Mouse (Mus musculus) stomach, embryonic 14.5 days (tissue): Measurements from ENCODE around the gene Eif5a. TPM values are rescaled to one million over a fixed set of nuclear protein-coding genes. Genes with fewer than 3 reads are reported as not detected.

ENCODE experiments used
- ATAC-seq: fragments of 200-750 bp; cut with Nextera tagmentation; 2 replicates; pipeline ENCODE4 v1.8.0; 2017; ENCODE audit warnings: low read depth, moderate TSS enrichment; ENCODE audit not compliant: insufficient number of reproducible peaks, insufficient read depth, low FRiP score
- H3K27ac ChIP-seq: fragments of 300-500 bp; sonication (generic); 2 replicates; pipeline ENCODE4 v1.5.1; 2014; ENCODE audit warnings: mild to moderate bottlenecking, low read length, moderate library complexity, mixed read lengths
- H3K27me3 ChIP-seq: fragments of 300-500 bp; sonication (generic); 2 replicates; pipeline ENCODE4 v1.6.1; 2014; ENCODE audit warnings: low read length, control low read depth, mixed read lengths; ENCODE audit not compliant: control insufficient read depth, insufficient read depth
- H3K36me3 ChIP-seq: fragments of 300-500 bp; sonication (generic); 2 replicates; pipeline ENCODE4 v1.6.1; 2014; ENCODE audit warnings: mild to moderate bottlenecking, control low read depth, low read length, moderate library complexity, mixed read lengths; ENCODE audit not compliant: control insufficient read depth, insufficient read depth
- H3K4me1 ChIP-seq: fragments of 300-500 bp; sonication (generic); 2 replicates; pipeline ENCODE4 v1.6.1; 2014; ENCODE audit warnings: low read length, control low read depth, mixed read lengths; ENCODE audit not compliant: control insufficient read depth, insufficient read depth
- H3K4me2 ChIP-seq: fragments of 300-500 bp; sonication (generic); replicated peaks from 2 replicates; pipeline ENCODE4 v1.6.1; 2014; ENCODE audit warnings: low read depth, low read length, control low read depth
- H3K4me3 ChIP-seq: fragments of 300-500 bp; sonication (generic); 2 replicates; pipeline ENCODE4 v1.5.1; 2014; ENCODE audit warnings: low read depth, low read length, control low read depth
- H3K9ac ChIP-seq: fragments of 300-500 bp; sonication (generic); replicated peaks from 2 replicates; pipeline ENCODE4 v1.6.1; 2014; ENCODE audit warnings: low read depth, mild to moderate bottlenecking, control low read depth, low read length, moderate library complexity, mixed read lengths
- H3K9me3 ChIP-seq: fragments of 300-500 bp; sonication (generic); 2 replicates; pipeline ENCODE4 v1.6.1; 2016; ENCODE audit warnings: low read depth, low read length, control low read depth; ENCODE audit not compliant: control insufficient read depth
- WGBS: fragments of 180-500 bp; shearing (Covaris S2); extraction: QIAGEN DNeasy Blood & Tissue Kit; methylation state at CpG from one replicate; pipeline ENCODE4 v1.1.7; 2014; 5-methylcytosine and 5-hydroxymethylcytosine counted together
- polyA plus RNA-seq: library from polyadenylated mRNA; unstranded; fragments of >200 nt; fragmentation: Nextera tagmentation; extraction: Ambion mirVana; gene quantifications from 2 replicates; pipeline ENCODE4 v1.2.1, GENCODE M21; 2014

The Eif5a gene
- polyA plus RNA-seq, 1 experiment from 2014 or later = 1,510 TPM

- 0 out of 2 replicates have a peak overlapping the region, but pooled peaks have one; percentile 97 for H3K4me2 ChIP-seq
- peaks cover 26% of the 10 kb centered on the region for H3K4me1 ChIP-seq
Observed at GRCm38 (mm10) chr11:69915667-69916627, 5.8 kb downstream of the Eif5a start.

GRCm38 (mm10) chr11:69914917-69915430 is 6.8 kb downstream of the Eif5a start:
- Histone ChIP-seq H3K4me3 (peak overlapping the region; percentile 87), H3K9ac (peak overlapping the region; percentile 77; the same call in 1 of the 2 replicates), H3K27ac (no peak overlapping the region), H3K4me2 (peak overlapping the region; percentile 97), H3K27me3 (no peaks in the 10 kb centered on the region), H3K9me3 (no peaks in the 10 kb centered on the region), H3K4me1 (peaks cover 26% of the 10 kb centered on the region), H3K36me3 (peaks cover 66% of the 10 kb centered on the region)
- ATAC-seq = no peak
- WGBS = 35% methylated on average over 9 of the region's 9 CpGs

More at GRCm38 (mm10) chr11:69915667-69916627, 5.8 kb downstream of the Eif5a start:
- WGBS = 65% methylated on average over 5 of the region's 5 CpGs
- no peak for ATAC-seq
- H3K36me3 ChIP-seq = peaks cover 60% of the 10 kb centered on the region
- no peak overlapping the region for H3K4me3 ChIP-seq
- no peaks in the 10 kb centered on the region for H3K27me3 ChIP-seq
- no peak overlapping the region for H3K27ac ChIP-seq
- no peaks in the 10 kb centered on the region for H3K9me3 ChIP-seq
- H3K9ac ChIP-seq = no peak overlapping the region

- no peak for ATAC-seq
- Histone ChIP-seq H3K4me3 (peak overlapping the region; percentile 87), H3K4me2 (peak overlapping the region; percentile 97), H3K9ac (peak overlapping the region; percentile 77), H3K36me3 (peaks cover 71% of the 10 kb centered on the region), H3K4me1 (peaks cover 23% of the 10 kb centered on the region), H3K27me3 (no peaks in the 10 kb centered on the region), H3K9me3 (no peaks in the 10 kb centered on the region), H3K27ac (peak overlapping the region; percentile 77)
- WGBS = 2% methylated on average over 17 of the region's 17 CpGs
Observed at GRCm38 (mm10) chr11:69914372-69914764, 7.4 kb downstream of the Eif5a start.

- Histone ChIP-seq H3K27ac (peak within 1 kb of the TSS; percentile 77), H3K9me3 (no peaks in the 10 kb centered on the region), H3K9ac (peak within 1 kb of the TSS; percentile 77), H3K4me2 (peak within 1 kb of the TSS; percentile 97), H3K27me3 (no peaks in the 10 kb centered on the region), H3K4me1 (peaks cover 17% of the 10 kb centered on the region), H3K4me3 (peak within 1 kb of the TSS; percentile 87), H3K36me3 (peaks cover 73% of the 10 kb centered on the region)
- ATAC-seq = peak; percentile 84
- 2% methylated on average over 61 of the region's 61 CpGs for WGBS
Observed at GRCm38 (mm10) chr11:69913554-69914371, 8.0 kb downstream of the Eif5a start, which contains the start of gene Gps2. Gene Gps2 (plus strand): TSS chr11:69913888.

GRCm38 (mm10) chr11:69912716-69913530 is 8.8 kb downstream of the Eif5a start:
- Histone ChIP-seq H3K9me3 (no peaks in the 10 kb centered on the region), H3K4me1 (peaks cover 17% of the 10 kb centered on the region), H3K9ac (no peak overlapping the region), H3K4me2 (peak overlapping the region; percentile 97), H3K27me3 (no peaks in the 10 kb centered on the region), H3K4me3 (peak overlapping the region; percentile 87), H3K36me3 (peaks cover 73% of the 10 kb centered on the region), H3K27ac (no peak overlapping the region)
- no peak for ATAC-seq
- WGBS = 76% methylated on average over 15 of the region's 15 CpGs

GRCm38 (mm10) chr11:69911701-69912100 is 10.1 kb downstream of the Eif5a start:
- H3K4me2 ChIP-seq = no peak overlapping the region
- H3K4me3 ChIP-seq = no peak overlapping the region
- ATAC-seq = no peak
- H3K36me3 ChIP-seq = peaks cover 76% of the 10 kb centered on the region
- H3K27ac ChIP-seq = no peak overlapping the region
- no peaks in the 10 kb centered on the region for H3K9me3 ChIP-seq
- H3K4me1 ChIP-seq = peaks cover 17% of the 10 kb centered on the region
- no peaks in the 10 kb centered on the region for H3K27me3 ChIP-seq
- 90% methylated on average over 6 of the region's 6 CpGs for WGBS
- H3K9ac ChIP-seq = no peak overlapping the region

GRCm38 (mm10) chr11:69910781-69911560 is 10.8 kb downstream of the Eif5a start:
- H3K36me3 ChIP-seq = peaks cover 78% of the 10 kb centered on the region

More at GRCm38 (mm10) chr11:69910781-69911560, 10.8 kb downstream of the Eif5a start:
- peaks cover 13% of the 10 kb centered on the region for H3K4me1 ChIP-seq
- H3K27me3 ChIP-seq = no peaks in the 10 kb centered on the region
- WGBS = 92% methylated on average over 17 of the region's 17 CpGs
- H3K9me3 ChIP-seq = no peaks in the 10 kb centered on the region
- no peak overlapping the region for H3K4me2 ChIP-seq
- ATAC-seq = no peak
- no peak overlapping the region for H3K4me3 ChIP-seq
- no peak overlapping the region for H3K9ac ChIP-seq
- H3K27ac ChIP-seq = no peak overlapping the region
